Mouse (Mus musculus) lung, adult 18-20 months (tissue): Measurements from ENCODE around the gene Isca1.
"Not testable (repeated sequence)": the region's sequence is repeated elsewhere in the genome, so short reads cannot be mapped to it uniquely, and the experiment has no call there.

ENCODE experiments used
- DNase-seq, 2 experiments: peaks; one replicate each; pipeline ENCODE4 v3.0.0; 2022; ENCODE audit warnings: mixed read lengths in 2 of 2

Isca1 gene

DNA sequence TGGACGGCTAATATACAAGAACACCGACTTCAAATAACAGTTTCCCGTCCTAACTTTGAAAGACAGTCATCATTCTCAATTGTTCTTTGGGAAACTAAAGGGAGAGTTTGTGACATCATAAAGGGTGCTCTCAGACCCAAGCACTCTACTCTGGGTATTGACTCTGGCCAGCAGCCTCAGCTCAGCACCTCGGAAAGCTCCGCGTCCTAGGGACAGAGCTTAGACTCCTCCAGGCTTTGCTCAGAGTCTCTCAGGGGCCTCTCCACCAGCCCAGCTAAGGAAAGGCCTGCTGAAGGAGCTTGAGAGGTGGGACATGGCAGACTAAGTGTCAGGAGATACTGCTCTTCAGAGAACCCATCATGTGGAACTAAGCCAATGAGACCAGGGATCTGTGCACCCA is 23.4 kb downstream of the Isca1 start:
- DNase-seq: no peak

DNA sequence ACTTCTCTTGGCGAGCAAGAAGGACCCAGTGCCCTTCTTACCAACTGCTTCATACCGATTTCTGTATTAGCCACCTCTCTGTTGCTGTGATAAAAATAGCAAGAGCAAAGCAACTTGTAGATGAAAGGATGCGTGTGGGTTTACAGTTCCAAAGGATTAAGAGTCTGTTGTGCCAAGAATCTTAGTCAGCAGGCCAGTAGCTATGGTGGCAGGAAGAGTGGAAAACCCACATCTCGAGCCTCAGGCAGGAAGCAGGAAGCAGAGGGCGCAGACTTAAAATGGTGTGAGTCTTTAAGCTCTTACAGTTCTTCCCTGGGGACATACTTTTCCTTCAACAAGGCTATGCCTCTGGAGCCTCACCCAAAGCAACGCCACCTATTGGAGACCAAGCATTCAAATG is 24.1 kb downstream of the Isca1 start:
- DNase-seq: no peak

DNA sequence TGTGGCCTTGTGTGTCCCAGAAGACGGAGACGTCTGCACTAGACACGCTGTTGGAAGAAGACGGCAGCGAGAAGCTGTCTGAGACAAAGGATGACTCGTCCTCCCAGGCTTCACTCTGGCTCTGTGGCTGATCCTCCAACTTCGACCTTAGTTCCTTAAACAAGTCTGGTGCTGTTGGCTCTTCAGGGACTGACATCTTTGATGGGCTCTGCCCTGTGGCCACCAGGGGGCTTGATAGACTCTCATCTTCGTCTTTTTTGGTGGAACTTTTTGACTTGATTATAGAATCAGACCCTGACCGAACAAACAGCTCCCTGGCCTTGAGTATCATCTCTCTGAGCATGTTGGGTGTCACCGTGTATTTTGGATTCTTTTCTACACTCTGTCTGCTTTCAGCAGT is 27.9 kb downstream of the Isca1 start:
- no peak for DNase-seq

DNA sequence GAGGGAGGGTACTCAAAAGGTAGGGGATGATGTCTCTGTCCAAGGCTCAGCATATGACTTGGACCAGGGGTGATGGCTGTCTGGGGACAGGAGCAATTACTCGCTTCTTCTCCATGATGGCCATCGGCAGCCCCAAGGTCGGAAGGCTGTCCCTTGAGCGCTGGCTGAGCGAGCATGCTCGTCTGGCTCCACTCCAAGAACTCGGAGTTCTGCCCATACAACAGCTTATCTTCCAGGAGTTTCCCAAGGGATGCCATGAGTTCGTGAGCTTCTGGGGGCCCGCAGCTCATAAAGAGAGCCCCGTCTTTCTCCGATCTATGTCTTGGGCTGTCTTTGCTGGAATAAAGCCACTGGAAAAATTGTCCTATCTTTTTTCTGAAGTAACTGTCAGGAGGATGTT is 28.5 kb downstream of the Isca1 start:
- DNase-seq: no peak

DNA sequence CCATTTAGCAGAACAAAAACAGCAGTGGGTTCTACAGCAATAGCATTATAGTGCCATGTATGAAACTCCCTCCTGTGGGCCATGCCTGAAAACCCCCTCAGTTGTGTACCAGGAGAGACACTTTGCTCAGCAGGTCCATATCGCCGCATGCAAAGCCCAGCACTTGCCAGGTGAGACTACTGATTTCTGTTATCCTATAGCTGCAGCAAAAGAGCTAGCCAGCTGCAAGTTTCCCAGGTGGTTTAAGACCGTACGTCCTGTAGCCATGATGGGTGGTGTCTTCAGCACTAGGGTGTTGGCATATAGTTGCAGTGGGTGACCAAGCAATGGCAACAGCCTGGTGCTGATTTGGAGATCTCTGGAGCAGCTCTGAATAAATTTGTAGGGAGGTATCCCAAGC is 30.2 kb downstream of the Isca1 start:
- no peak for DNase-seq

DNA sequence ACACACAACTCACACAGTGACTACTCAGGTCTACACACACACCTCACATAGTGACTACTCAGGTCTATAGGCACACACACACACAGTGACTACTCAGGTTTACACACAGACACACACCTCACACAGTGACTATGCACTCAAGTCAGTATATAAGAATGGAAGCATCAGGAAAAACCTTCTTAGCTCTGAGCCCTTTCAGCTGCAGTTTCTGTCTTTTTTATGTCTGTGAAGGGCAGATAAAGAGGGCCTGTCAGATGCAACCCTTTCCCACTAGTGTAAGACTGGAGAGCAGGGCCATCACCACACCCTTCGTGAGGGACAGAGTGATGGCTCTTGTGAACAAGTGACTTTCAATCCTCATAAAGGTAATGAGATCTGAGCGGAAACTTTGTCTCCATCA is 31.2 kb downstream of the Isca1 start:
- DNase-seq: no peak

DNA sequence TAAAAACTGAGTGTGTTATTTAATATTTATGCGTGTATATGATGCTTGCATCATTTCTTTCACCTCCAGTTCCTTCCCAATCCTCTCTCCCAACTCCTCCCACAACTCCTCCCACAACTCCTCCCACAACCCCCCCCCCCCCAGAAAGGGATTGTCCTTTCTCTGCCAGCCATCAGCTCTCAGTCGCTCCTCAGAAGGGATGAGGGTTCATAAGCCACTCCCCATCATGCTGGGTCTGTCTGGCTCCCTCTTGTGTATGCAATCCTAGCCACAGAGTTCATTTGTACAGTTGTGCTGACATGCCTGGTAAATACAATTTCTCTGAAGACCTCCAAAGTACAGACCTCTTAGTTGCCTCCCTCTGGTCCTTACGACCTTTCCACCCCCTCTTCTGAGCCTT is 34.4 kb downstream of the Isca1 start:
- no peak for DNase-seq

DNA sequence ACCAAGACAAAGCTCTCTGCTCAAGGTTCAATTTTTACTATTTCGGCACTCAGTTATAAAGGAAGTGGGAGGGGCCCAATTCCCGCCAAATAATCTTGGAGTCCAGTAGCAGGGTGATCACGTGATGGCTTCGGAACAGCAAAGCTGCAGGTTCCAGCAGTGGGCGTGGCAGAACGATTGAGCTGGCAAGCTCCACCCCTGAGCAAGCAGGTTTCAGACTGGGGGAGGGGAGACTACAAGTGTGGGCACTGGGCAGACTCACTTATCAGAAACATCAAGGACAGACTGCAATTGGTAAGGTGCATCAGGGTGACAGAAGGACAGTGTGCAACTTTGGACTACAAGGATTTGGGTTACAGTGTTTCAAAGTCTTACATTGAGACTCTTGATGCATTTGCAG is 35.3 kb downstream of the Isca1 start:
- peak in 1 of 2 experiments; percentile 26 for DNase-seq

DNA sequence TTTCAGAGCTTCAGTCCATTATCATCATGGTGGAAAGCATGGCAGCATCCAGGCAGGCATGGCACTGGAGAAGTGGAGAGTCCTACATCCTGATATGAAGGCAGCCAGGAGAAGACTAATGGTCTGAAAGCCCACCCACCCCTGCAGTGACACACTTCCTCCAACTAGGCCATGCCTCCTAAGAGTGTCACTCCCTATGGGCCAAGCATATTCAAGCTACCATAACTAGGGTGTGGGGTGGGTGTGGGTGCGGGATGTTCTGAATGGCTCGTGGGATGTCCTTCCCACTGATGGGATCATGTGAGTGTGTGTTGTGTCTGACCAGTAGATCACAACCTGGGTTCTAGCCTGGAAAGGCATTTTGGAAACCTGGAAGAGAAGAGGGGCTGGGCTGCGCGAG is 35.7 kb downstream of the Isca1 start:
- DNase-seq: no peak

DNA sequence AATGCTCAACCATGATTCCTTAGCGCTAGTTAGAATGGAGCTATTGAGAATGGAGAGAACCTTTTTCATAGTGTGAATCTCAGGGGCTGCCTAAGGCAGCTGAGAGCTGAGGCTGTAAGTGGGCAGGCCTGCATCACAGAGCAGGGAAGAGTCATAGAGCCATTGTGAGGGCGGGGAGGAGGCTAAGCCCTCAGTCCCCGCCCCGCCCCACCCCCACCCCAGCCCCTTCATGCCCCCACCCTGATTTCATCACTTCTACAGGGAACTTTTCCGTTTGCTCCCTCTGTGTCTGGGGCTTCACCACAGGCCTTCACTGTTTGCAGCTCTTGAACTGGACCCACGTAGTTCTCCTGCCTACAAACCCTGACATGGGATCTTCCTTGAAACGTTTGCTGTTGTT is 38.0 kb downstream of the Isca1 start, which contains the start of gene Spata31d1d:
TSS of gene Spata31d1d (minus strand) at position 101 of the 400 bp plus-strand sequence.
- DNase-seq: no peak

DNA sequence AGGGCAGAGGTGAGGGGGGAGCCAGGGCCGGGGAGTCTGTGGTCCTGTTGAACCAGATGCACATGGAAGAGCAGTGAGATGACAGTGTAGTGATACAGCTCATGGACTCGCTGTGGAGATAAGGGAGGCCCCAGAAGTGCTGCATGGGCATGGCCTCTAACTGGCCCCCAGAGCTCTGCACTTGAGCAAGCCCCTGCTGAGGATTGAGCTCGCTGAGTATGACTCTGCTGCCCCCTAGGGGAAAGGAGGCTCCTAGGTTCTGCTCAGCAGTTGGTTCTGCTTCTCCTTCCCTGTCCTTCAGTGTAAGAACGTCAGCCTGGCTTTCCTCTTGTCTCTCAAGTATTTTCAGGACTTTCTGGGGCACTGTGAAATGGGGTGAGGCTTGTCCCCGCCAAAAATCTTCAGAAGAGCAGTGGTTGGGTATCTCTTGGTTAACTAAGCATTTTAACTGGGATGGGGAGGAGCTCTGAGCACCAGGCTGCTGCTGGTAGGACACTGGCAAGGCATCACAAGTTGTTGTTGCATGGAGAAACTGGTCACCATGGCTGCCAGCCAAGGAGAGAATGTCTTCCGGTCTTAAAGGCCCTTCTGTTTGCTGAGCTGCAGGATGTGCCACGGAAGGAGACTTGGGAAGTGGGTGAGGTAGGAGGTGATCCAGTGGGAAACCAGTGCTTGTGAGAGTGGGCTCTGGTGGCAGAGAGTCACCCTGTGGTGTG is 41.1 kb downstream of the Isca1 start:
- DNase-seq: peak; percentile 69 to 78

DNA sequence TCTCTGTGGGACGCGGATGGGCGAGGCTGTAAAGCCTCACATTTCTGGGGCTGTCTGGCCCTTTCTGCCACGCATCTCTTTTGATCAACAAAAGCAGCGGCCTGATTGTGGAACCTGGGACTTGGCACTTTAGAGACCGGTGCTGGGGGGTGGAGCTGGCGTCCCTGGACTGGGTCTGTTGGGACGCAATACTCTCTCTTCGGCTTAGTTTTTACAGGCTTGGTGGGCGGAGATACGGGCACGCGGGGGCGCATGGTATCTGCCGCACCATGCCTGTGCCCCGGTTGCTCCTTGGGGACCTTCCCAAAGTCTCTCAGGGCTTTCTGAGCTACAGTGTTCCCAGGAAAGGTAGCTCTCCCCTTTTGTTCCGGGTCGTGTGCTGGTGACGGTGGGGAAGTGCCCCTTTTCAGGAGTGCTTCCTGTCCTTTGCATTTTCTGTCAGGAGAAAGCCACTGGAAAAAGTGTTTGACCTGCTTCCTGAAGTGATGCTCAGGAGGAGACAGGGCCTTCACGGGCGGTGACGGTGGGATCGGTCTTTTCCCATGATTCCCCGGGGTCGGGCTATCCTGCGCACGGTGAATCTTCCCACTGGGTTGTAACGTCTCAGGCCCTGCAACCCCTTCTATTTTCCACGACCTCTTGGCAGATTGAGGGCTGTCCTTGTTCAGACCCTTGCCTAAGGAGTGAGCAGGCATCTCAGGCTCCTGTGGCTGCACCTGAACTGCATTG is 43.3 kb downstream of the Isca1 start:
- DNase-seq: no peak

DNA sequence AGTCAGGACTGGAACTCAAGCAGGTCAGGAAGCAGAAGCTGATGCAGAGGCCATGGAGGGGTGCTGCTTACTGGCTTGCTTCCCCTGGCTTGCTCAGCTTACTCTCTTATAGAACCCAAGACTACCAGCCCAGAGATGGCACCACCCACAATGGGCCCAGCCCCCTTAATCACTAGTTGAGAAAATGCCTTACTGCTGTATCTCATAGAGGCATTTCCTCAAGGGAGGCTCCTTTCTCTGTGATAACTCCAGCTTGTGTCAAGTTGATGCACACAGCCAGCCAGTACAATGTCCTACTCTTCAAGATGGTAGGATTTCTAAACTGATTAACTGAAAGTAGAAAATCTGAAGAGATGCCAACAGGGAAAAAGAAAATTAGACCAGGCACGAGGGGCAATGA is 47.5 kb downstream of the Isca1 start:
- not testable (repeated sequence) for DNase-seq

DNA sequence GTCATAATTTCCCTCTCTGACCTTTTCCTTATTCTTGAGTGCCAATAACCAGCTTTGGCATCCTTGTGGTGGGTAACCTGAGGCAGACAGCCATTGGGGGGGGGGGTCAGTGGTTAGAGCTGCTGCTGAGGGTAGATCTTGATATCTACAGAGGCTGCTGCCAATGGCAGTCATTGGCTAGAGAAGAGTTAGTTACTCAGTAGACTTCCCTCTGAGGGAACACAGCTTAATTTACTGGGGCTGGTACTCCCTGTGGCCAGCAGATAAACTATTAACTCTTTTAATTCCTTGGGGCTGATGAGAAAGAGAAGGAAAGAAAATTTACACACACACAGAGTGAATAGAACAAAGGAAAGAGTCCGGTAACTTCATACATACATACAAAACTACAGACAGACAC is 50.1 kb downstream of the Isca1 start:
- no peak for DNase-seq

DNA sequence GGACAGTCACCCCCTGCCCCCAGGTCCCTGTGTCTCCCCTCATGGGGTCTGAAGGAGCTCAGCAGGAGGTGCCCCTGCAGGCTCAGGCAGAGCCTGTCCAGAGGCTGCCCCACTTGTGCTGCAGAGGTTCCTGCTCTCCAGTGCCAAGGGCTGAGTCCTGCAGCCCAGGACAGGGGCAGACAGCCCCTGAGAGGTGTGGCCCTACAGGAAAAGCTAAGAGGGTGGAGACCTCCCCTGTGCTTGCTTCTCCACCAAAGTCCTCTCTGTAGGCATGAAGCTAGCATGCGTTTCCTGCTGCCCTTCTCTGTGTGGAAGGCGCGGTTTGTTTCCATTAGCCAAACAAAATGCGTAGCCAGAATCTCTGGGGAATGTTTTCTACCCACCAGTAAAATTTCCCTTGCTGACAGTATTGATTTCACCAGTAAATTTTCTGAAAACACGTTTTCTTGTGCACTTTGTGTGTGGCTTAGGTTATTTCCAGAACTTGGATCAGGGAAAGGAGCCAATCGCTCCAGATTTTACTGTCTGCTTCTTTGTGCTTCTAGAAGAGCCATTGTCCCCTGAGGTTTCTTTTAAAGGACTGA is 50.7 kb downstream of the Isca1 start:
- peak; percentile 28 to 47 for DNase-seq

DNA sequence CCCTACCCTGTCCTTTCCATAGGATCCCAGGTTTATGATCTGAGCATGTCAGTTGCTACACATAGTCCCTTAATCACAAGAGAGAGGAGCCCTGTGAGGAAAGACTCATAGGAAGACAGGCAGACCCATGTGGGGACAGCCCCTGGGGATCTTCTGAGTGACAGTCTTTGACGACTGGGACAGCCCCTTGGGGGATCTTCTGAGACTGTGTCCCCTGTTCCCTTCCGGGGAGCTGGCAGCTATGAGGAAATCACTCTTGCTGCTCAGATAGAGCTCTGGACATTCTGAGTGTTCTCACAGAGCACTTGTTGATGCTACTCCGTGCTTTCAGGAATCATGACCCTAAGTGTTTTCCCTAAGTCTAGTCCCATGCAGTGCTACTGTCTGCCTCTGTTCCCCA is 55.9 kb downstream of the Isca1 start:
- no peak for DNase-seq

DNA sequence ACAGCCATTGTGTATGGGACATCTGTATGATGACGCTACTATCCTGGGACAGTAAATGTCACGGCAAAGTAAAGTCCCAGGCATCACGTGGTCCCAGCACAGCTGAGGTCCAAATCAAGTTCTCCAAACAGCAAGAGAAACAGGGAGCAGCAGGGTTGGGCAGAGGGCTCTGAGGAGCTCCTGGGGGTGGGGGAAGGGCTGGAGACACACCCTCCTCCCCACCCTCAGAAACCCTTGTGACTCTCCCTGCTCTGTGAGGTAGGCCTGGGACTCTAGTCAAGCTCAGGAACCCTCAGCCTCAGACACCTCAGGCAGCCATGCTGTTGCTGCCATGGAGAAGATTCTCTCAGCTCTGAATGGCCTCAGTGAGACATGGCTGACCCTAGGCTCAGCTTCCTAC is 57.6 kb downstream of the Isca1 start, which contains the start of gene Spata31d1b:
TSS of gene Spata31d1b (plus strand) at position 301 of the 400 bp plus-strand sequence.
- DNase-seq: not testable (repeated sequence)

DNA sequence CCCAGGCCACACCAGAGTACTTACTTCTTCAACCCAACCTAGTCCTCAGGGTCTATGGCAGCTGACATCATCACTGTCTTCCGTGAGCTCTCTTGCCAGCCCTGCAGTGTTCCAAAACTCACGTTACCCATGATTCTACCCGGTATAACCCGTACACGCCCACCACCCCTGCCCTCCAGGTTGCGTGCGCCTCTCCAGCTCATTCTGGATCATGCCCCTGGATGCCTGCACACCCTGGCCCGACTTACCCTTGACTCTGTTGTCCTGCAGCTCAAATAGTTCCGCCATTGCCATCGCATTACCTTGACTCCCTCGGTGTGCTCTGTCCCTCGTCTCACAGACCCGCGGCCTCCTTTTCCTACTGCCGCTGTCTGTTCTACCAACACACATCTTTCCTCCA is 59.4 kb downstream of the Isca1 start, which contains the start of gene Spata31d1a:
TSS of gene Spata31d1a (minus strand) at position 101 of the 400 bp plus-strand sequence.
- no peak for DNase-seq
